Mouse (Mus musculus): ENCODE measurements at regions not wholly inside any gene's neighbourhood (a gene's known extent, or its start where the extent isn't known, plus 50 kb on each side); places are given as distances from the start of the nearest gene placed in this dataset.

GRCm38 (mm10) chr5:83533901-83534300 lies 178.9 kb upstream of the Tecrl start:
- no peak for DNase-seq

GRCm38 (mm10) chr5:83518661-83519060 lies 163.7 kb upstream of the Tecrl start:
- DNase-seq = no peak

GRCm38 (mm10) chr5:83484135-83484534 lies 129.1 kb upstream of the Tecrl start:
- DNase-seq = peak; percentile 7

- DNase-seq = peak; percentile 39
These were observed 85.3 kb upstream of the Tecrl start for GRCm38 (mm10) chr5:83440259-83440658.

- DNase-seq = no peak
These were observed 81.5 kb upstream of the Tecrl start for GRCm38 (mm10) chr5:83436510-83436909.

- no peak for DNase-seq
These were observed 66.7 kb upstream of the Tecrl start for GRCm38 (mm10) chr5:83421708-83422107.

GRCm38 (mm10) chr5:83410221-83410620 lies 55.2 kb upstream of the Tecrl start:
- no peak for DNase-seq

- DNase-seq = no peak
These were observed 50.4 kb upstream of the Tecrl start for GRCm38 (mm10) chr5:83405266-83405954.

Small RNA genes lying in the stretch of these regions (microRNA-seq; reads per million reads assigned to microRNA genes)
- 0 reads per million in 2 experiments for gene Gm44303
